ENCODE assay signal across 9 mouse cellular contexts in genomic region chr2:135541058-135541457, GRCm38 (mm10).
A peak's percentile ranks its signal among the peaks of the same experiment; 100 is the strongest.
DNase-seq lines count a peak whose midpoint lies in the region; ATAC-seq and TF ChIP-seq lines count a peak whose summit lies in the region.
"Had no signal": no experiment of that assay in that cellular context is flagged by ENCODE, and none has a peak within 500 bp of the region (broad histone marks: within the 10 kb centered on the region; RNA-seq: fewer than 3 reads in every experiment).

No protein-coding gene starts in this region.

- no peak overlapping the region for H3K9ac ChIP-seq in hindbrain, postnatal 0 days (replicated peaks; ENCODE audit: low read length)
- H3K9ac ChIP-seq: limb, embryonic 13.5 days had no signal

- 35% methylated on average over 2 of the region's 2 CpGs for WGBS in hindbrain, postnatal 0 days

- DNase-seq in brain, embryonic 14.5 days (ENCODE audit: low read depth) = peak; percentile 97
- DNase-seq in cerebellum, adult 9-10 months = peak; percentile 81
- DNase-seq in hindbrain, postnatal 0 days (ENCODE audit: low spot score) = peak; percentile 81
- no peak for DNase-seq in lung, postnatal 36 days
- no peak for DNase-seq in kidney, postnatal 4 days

- no peak overlapping the region for H3ac ChIP-seq in myocyte (ENCODE audit: control insufficient read depth, insufficient read length)

- H3K9me3 ChIP-seq in hindbrain, postnatal 0 days (ENCODE audit: low read length) = no peaks in the 10 kb centered on the region
- H3K9me3 ChIP-seq: limb, embryonic 13.5 days had no signal

- peak; percentile 91 for ATAC-seq in hindbrain, postnatal 0 days
- ATAC-seq in activated CD4-positive, CD25-positive, alpha-beta regulatory T cell, adult 4 months = no peak

- no peak overlapping the region for H3K4me2 ChIP-seq in hindbrain, postnatal 0 days (ENCODE audit: low read depth, low read length)
- H3K4me2 ChIP-seq in myocyte (ENCODE audit: low read depth) = no peak overlapping the region
- H3K4me2 ChIP-seq: limb, embryonic 13.5 days had no signal

- no peaks in the 10 kb centered on the region for H3K36me3 ChIP-seq in hindbrain, postnatal 0 days (ENCODE audit: insufficient read depth, low read length)
- no peaks in the 10 kb centered on the region for H3K36me3 ChIP-seq in myocyte (ENCODE audit: control insufficient read depth, insufficient read depth)
- H3K36me3 ChIP-seq: G1E; limb, embryonic 13.5 days had no signal

- H3K4me3 ChIP-seq in hindbrain, postnatal 0 days (ENCODE audit: low read length) = no peak overlapping the region
- H3K4me3 ChIP-seq in myocyte = no peak overlapping the region
- H3K4me3 ChIP-seq: limb, embryonic 13.5 days had no signal

- no peak overlapping the region for H3K27ac ChIP-seq in hindbrain, postnatal 0 days
- H3K27ac ChIP-seq: limb, embryonic 13.5 days had no signal

- no peaks in the 10 kb centered on the region for H3K79me2 ChIP-seq in myocyte (ENCODE audit: control insufficient read depth, insufficient read depth)

- H3K27me3 ChIP-seq in hindbrain, postnatal 0 days (ENCODE audit: insufficient read depth, low read length) = no peaks in the 10 kb centered on the region
- H3K27me3 ChIP-seq in myocyte (ENCODE audit: control insufficient read depth, insufficient read depth, insufficient read length) = no peaks in the 10 kb centered on the region
- H3K27me3 ChIP-seq: limb, embryonic 13.5 days had no signal

- no peak for TF ChIP-seq POLR2A in brain, embryonic 14.5 days (IDR thresholded peaks at IDR 0.05; ENCODE audit: borderline replicate concordance, extremely low read depth, insufficient read depth, insufficient read length, poor library complexity, severe bottlenecking)
- no peak for TF ChIP-seq POLR2A in myocyte (IDR thresholded peaks at IDR 0.05; ENCODE audit: insufficient read length, low read depth)

- no peak for TF ChIP-seq CTCF in brain, embryonic 14.5 days (IDR thresholded peaks at IDR 0.05; ENCODE audit: borderline replicate concordance, extremely low read depth, insufficient read depth, insufficient read length)
- TF ChIP-seq CTCF in hindbrain, postnatal 0 days (IDR thresholded peaks at IDR 0.05; ENCODE audit: low read depth) = no peak

- no peaks in the 10 kb centered on the region; the same call in 1 of the 2 replicates for H3K4me1 ChIP-seq in hindbrain, postnatal 0 days (ENCODE audit: insufficient read depth, low read length)
- H3K4me1 ChIP-seq: limb, embryonic 13.5 days had no signal

TF ChIP-seq in myocyte, 11 proteins besides CTCF, POLR2A, EP300 and RAD21:
- peak in 2 of 3 experiments; percentile 87 to 92 for TF ChIP-seq MYOD1 (IDR thresholded peaks at IDR 0.05; ENCODE audit: control insufficient read depth in 1 of 3, insufficient read length in 2 of 3, low read depth in 2 of 3)
- TF ChIP-seq TCF3 (IDR thresholded peaks at IDR 0.05; ENCODE audit: insufficient read length, low read depth) = peak; percentile 21
- TF ChIP-seq CEBPB (IDR thresholded peaks at IDR 0.05; ENCODE audit: insufficient read depth, poor library complexity, severe bottlenecking) = no peak
- peak in 2 of 3 experiments; percentile 46 to 85 for TF ChIP-seq MYOG (IDR thresholded peaks at IDR 0.05; ENCODE audit: control insufficient read depth in 1 of 3, insufficient read depth in 1 of 3, insufficient read length in 2 of 3, low read depth in 2 of 3)
- TF ChIP-seq TCF12 (IDR thresholded peaks at IDR 0.05; ENCODE audit: insufficient read depth, poor library complexity, severe bottlenecking) = peak; percentile 59

Comparison
In these comparisons a context has a peak if more than half of its experiments do, and no peak if none do; other contexts are left out.
1. DNase-seq: peak in brain, embryonic 14.5 days (single experiment), cerebellum, adult 9-10 months (single experiment) and hindbrain, postnatal 0 days (single experiment); none in lung, postnatal 36 days (single experiment) and kidney, postnatal 4 days (0 of 2).